Mouse (Mus musculus) heart, postnatal 14 days (tissue): ENCODE measurements around the gene Tsen15. TPM values are rescaled to one million over a fixed set of nuclear protein-coding genes. Genes with fewer than 3 reads are reported as not detected.
A peak's percentile ranks its signal among the peaks of the same experiment; 100 is the strongest.

Experiments used
- DNase-seq, 2 experiments: peaks; one replicate each; pipeline ENCODE4 v3.0.0; 2021 to 2022
- intact Hi-C: fragments of 180-260 bp; cut with DNase I; formaldehyde crosslinking; loops from one replicate; pipeline ENCODE4 v1.15.1; 2025
- long read RNA-seq, 2 experiments: library from polyadenylated mRNA; stranded (forward); transcript quantifications; one replicate each; pipeline ENCODE4 v2.0.0; 2021
- total RNA-seq, 2 experiments: library from RNA; stranded (reverse); gene quantifications; 2 replicates each; pipeline ENCODE4 v1.2.3; 2021

Gene Tsen15
- 10 to 100 TPM; 15.4 to 17.4 TPM for total RNA-seq
- long read RNA-seq, experiment 1, transcript Tsen15-201 (5 exons, 1,133 nt) = major isoform, 27 of 27 reads
- long read RNA-seq, experiment 1, partial matches to known transcripts = 0 of 27 reads
- long read RNA-seq, experiment 1, other reads (novel, unspliced or antisense) = 0 of 27 reads
- long read RNA-seq, experiment 2, transcript Tsen15-201 (5 exons, 1,133 nt) = major isoform, 14 of 14 reads
- long read RNA-seq, experiment 2, partial matches to known transcripts = 0 of 14 reads
- long read RNA-seq, experiment 2, other reads (novel, unspliced or antisense) = 0 of 14 reads

GRCm38 (mm10) chr1:152386188-152386835 is at the start of gene Tsen15:
Gene Tsen15, minus strand, starts transcription at chr1:152386688.
- peak; percentile 88 to 92 for DNase-seq
- intact Hi-C loops = no loop called here

GRCm38 (mm10) chr1:152434166-152434565 is 47.7 kb upstream of the Tsen15 start:
- intact Hi-C loops = no loop called here
- DNase-seq = no peak

- no peak for DNase-seq
- intact Hi-C loops = no loop called here
Observed at GRCm38 (mm10) chr1:152429805-152430204, 43.3 kb upstream of the Tsen15 start.

GRCm38 (mm10) chr1:152427912-152428581 is 41.6 kb upstream of the Tsen15 start:
- intact Hi-C loops = no loop called here
- no peak for DNase-seq

- DNase-seq = no peak
- intact Hi-C loops = no loop called here
Observed at GRCm38 (mm10) chr1:152423052-152423451, 36.6 kb upstream of the Tsen15 start.

GRCm38 (mm10) chr1:152422295-152422694 is 35.8 kb upstream of the Tsen15 start:
- intact Hi-C loops = no loop called here
- no peak for DNase-seq

- intact Hi-C loops = no loop called here
- peak; percentile 37 to 52 for DNase-seq
Observed at GRCm38 (mm10) chr1:152417602-152418001, 31.1 kb upstream of the Tsen15 start.

GRCm38 (mm10) chr1:152416306-152416904 is 29.9 kb upstream of the Tsen15 start:
- DNase-seq = no peak
- intact Hi-C loops = no loop called here

GRCm38 (mm10) chr1:152414451-152414850 is 28.0 kb upstream of the Tsen15 start:
- intact Hi-C loops = no loop called here
- DNase-seq = peak; percentile 61 to 63

GRCm38 (mm10) chr1:152413961-152414360 is 27.5 kb upstream of the Tsen15 start:
- peak in 1 of 2 experiments; percentile 16 for DNase-seq

GRCm38 (mm10) chr1:152413116-152413515 is 26.6 kb upstream of the Tsen15 start:
- DNase-seq = no peak
- intact Hi-C loops = no loop called here

More at GRCm38 (mm10) chr1:152413961-152414360, 27.5 kb upstream of the Tsen15 start:
- intact Hi-C loops = no loop called here

GRCm38 (mm10) chr1:152410657-152411056 is 24.2 kb upstream of the Tsen15 start:
- intact Hi-C loops = no loop called here
- peak in 1 of 2 experiments; percentile 46 for DNase-seq

- intact Hi-C loops = loop anchor here (10.0 kb wide), 1 partner anchor 335 kb away; no protein-coding TSS in a partner anchor
Observed at GRCm38 (mm10) chr1:152409356-152409755, 22.9 kb upstream of the Tsen15 start.

GRCm38 (mm10) chr1:152407021-152407946 is 20.8 kb upstream of the Tsen15 start:
- intact Hi-C loops = loop anchor here (10.0 kb wide), 1 partner anchor 338 kb away; no protein-coding TSS in a partner anchor
- no peak for DNase-seq

More at GRCm38 (mm10) chr1:152409356-152409755, 22.9 kb upstream of the Tsen15 start:
- DNase-seq = no peak

- peak in 1 of 2 experiments; percentile 12 for DNase-seq
- intact Hi-C loops = loop anchor here (10.0 kb wide), 1 partner anchor 344 kb away; no protein-coding TSS in a partner anchor
Observed at GRCm38 (mm10) chr1:152400556-152401540, 14.4 kb upstream of the Tsen15 start.

GRCm38 (mm10) chr1:152399790-152400555 is 13.5 kb upstream of the Tsen15 start, which contains the start of gene Colgalt2:
Gene Colgalt2, plus strand, starts transcription at chr1:152399830.
- DNase-seq = peak; percentile 67 to 75
- intact Hi-C loops = loop anchor here (10.0 kb wide), 1 partner anchor 345 kb away; no protein-coding TSS in a partner anchor

- intact Hi-C loops = no loop called here
Observed at GRCm38 (mm10) chr1:152398708-152399107, 12.2 kb upstream of the Tsen15 start.

More at GRCm38 (mm10) chr1:152398708-152399107, 12.2 kb upstream of the Tsen15 start:
- DNase-seq = no peak
